Mouse (Mus musculus): Measurements from ENCODE around the gene Fam8a1. TPM values are rescaled to one million over a fixed set of nuclear protein-coding genes. Genes with fewer than 3 reads are reported as not detected.

Fam8a1 gene
- polyA plus RNA-seq, 1 experiment = 57.0 TPM

GRCm38 (mm10) chr13:46721009-46721408 lies 51.7 kb downstream of the Fam8a1 start:
- Histone ChIP-seq H3K36me3 (ENCODE audit: control insufficient read depth, insufficient read depth, low read length) (peaks cover 6% of the 10 kb centered on the region), H3K4me3 (ENCODE audit: low read depth, low read length) (no peak overlapping the region), H3K27ac (ENCODE audit: insufficient read depth, low read depth, low read length) (no peak overlapping the region), H3K27me3 (ENCODE audit: control insufficient read depth, insufficient read depth, low read length) (no peaks in the 10 kb centered on the region), H3K4me1 (ENCODE audit: control insufficient read depth, insufficient read depth, insufficient read length, low read length) (peaks cover 8% of the 10 kb centered on the region; the same call in 1 of the 2 replicates)
- TF ChIP-seq POLR2A (IDR thresholded peaks at IDR 0.05; ENCODE audit: low read depth, low read length) (no peak), CTCF (IDR thresholded peaks at IDR 0.05; ENCODE audit: extremely low read depth, insufficient read length, insufficient replicate concordance, low read depth, low read length) (no peak)

GRCm38 (mm10) chr13:46724371-46724770 lies 55.0 kb downstream of the Fam8a1 start:
- Histone ChIP-seq H3K4me3 (ENCODE audit: low read depth, low read length) (no peak overlapping the region), H3K36me3 (ENCODE audit: control insufficient read depth, insufficient read depth, low read length) (no peaks in the 10 kb centered on the region), H3K27me3 (ENCODE audit: control insufficient read depth, insufficient read depth, low read length) (no peaks in the 10 kb centered on the region), H3K27ac (ENCODE audit: insufficient read depth, low read depth, low read length) (no peak overlapping the region), H3K4me1 (ENCODE audit: control insufficient read depth, insufficient read depth, insufficient read length, low read length) (peaks cover 6% of the 10 kb centered on the region; the same call in 1 of the 2 replicates)
- TF ChIP-seq CTCF (IDR thresholded peaks at IDR 0.05; ENCODE audit: extremely low read depth, insufficient read length, insufficient replicate concordance, low read depth, low read length) (no peak), POLR2A (IDR thresholded peaks at IDR 0.05; ENCODE audit: low read depth, low read length) (no peak)

DNA sequence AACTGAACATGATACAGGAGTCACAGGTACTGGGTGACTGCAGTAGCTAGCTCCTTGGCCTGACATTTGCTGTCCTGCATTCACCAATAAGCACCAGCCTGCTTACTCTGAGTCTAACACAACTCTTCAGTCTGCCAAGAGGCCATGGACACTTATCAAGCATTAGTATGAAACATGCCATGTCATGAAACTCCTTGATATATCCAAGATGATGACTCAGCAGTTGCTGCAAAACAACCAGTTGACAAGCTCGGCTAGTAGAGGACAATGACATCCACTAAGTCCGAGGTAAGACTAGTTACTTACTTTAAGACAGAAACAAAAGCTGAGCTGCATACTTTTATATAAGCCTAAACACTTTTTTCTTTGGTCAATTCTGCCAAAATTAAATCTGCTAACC lies 55.9 kb downstream of the Fam8a1 start:
- H3K36me3 ChIP-seq (ENCODE audit: control insufficient read depth, insufficient read depth, low read length) = no peaks in the 10 kb centered on the region
- H3K27ac ChIP-seq (ENCODE audit: insufficient read depth, low read depth, low read length) = no peak overlapping the region
- WGBS = 3% methylated on average over 2 of the region's 2 CpGs
- H3K4me1 ChIP-seq (ENCODE audit: control insufficient read depth, insufficient read depth, insufficient read length, low read length) = peaks cover 6% of the 10 kb centered on the region; the same call in 1 of the 2 replicates
- no peak for TF ChIP-seq CTCF (IDR thresholded peaks at IDR 0.05; ENCODE audit: extremely low read depth, insufficient read length, insufficient replicate concordance, low read depth, low read length)
- TF ChIP-seq POLR2A (IDR thresholded peaks at IDR 0.05; ENCODE audit: low read depth, low read length) = no peak
- H3K4me3 ChIP-seq (ENCODE audit: low read depth, low read length) = no peak overlapping the region
- no peaks in the 10 kb centered on the region for H3K27me3 ChIP-seq (ENCODE audit: control insufficient read depth, insufficient read depth, low read length)

GRCm38 (mm10) chr13:46726288-46727037 lies 57.1 kb downstream of the Fam8a1 start:
- TF ChIP-seq POLR2A (IDR thresholded peaks at IDR 0.05; ENCODE audit: low read depth, low read length) (no peak), CTCF (IDR thresholded peaks at IDR 0.05; ENCODE audit: extremely low read depth, insufficient read length, insufficient replicate concordance, low read depth, low read length) (no peak)
- H3K36me3 ChIP-seq (ENCODE audit: control insufficient read depth, insufficient read depth, low read length) = no peaks in the 10 kb centered on the region
- H3K27ac ChIP-seq (ENCODE audit: insufficient read depth, low read depth, low read length) = peak overlapping the region; percentile 54
- H3K4me3 ChIP-seq (ENCODE audit: low read depth, low read length) = peak overlapping the region; percentile 96
- WGBS = under 1% methylated on average over 30 of the region's 30 CpGs
- no peaks in the 10 kb centered on the region for H3K27me3 ChIP-seq (ENCODE audit: control insufficient read depth, insufficient read depth, low read length)
- H3K4me1 ChIP-seq (ENCODE audit: control insufficient read depth, insufficient read depth, insufficient read length, low read length) = peaks cover 6% of the 10 kb centered on the region; the same call in 1 of the 2 replicates

DNA sequence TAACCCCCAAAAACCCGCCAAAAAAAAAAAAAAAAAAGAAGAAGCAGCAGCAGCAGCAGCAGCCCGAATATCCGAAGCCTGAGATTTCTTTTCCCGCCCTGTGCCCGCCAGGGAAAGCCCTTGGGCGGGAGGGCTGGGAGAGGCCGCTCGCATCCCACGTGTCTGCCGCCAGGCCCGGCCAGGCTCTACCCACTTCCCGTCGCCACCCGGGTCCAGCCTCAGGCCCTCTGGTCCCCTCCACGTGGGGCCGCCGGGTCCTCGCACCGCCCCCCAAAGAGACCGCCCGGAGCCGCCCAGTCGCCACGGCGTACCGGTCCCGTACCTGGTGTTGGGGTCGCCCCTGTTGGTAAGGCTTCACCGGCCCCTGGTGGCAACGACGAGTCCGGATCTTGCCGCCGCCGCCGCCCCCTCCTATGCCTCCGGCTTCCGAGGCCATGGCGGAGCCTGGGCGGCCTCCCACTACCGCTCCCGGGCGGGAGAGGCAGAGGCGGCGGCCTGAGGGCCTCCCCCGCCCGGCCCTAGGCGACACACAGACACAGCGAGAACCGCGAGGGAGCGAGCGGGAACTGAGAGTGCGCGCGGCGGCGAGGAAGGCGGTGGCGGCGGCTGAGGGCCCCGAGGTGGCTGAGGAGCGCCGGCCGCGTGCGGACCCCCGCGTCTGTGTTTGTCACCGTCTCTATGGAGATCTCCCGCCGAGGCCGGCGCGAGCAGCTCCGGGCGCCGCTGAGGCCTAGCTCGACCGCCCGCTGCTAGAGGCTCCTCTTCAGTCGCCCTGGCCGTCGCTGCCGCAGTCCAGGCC lies 57.9 kb downstream of the Fam8a1 start:
- Histone ChIP-seq H3K4me1 (ENCODE audit: control insufficient read depth, insufficient read depth, insufficient read length, low read length) (peaks cover 6% of the 10 kb centered on the region; the same call in 1 of the 2 replicates), H3K27ac (ENCODE audit: insufficient read depth, low read depth, low read length) (peak overlapping the region; percentile 80), H3K4me3 (ENCODE audit: low read depth, low read length) (peak overlapping the region; percentile 96), H3K27me3 (ENCODE audit: control insufficient read depth, insufficient read depth, low read length) (no peaks in the 10 kb centered on the region), H3K36me3 (ENCODE audit: control insufficient read depth, insufficient read depth, low read length) (no peaks in the 10 kb centered on the region)
- under 1% methylated on average over 83 of the region's 85 CpGs for WGBS
- no peak for TF ChIP-seq CTCF (IDR thresholded peaks at IDR 0.05; ENCODE audit: extremely low read depth, insufficient read length, insufficient replicate concordance, low read depth, low read length)
- no peak for TF ChIP-seq POLR2A (IDR thresholded peaks at IDR 0.05; ENCODE audit: low read depth, low read length)

Other genes starting within 250 kb of the Fam8a1 start
- 6.2 and 8.8 TPM in 2 replicates for gene Cap2, start 167.7 kb upstream of the Fam8a1 start, polyA plus RNA-seq (2012; rRNA removed)
- 23.0 and 32.5 TPM in 2 replicates for gene Nup153, start 58.4 kb downstream of the Fam8a1 start, polyA plus RNA-seq (2012; rRNA removed)